Mouse (Mus musculus) megakaryocyte, embryonic 14.5 days (primary cell): ENCODE results near the gene Adam21. TPM values are rescaled to one million over a fixed set of nuclear protein-coding genes. Genes with fewer than 3 reads are reported as not detected.
A peak's percentile ranks its signal among the peaks of the same experiment; 100 is the strongest.
"Not testable (repeated sequence)": the region's sequence is repeated elsewhere in the genome, so short reads cannot be mapped to it uniquely, and the experiment has no call there.

ENCODE experiments used
- H3K27me3 ChIP-seq: replicated peaks from 2 replicates; pipeline ENCODE3; 2012; ENCODE audit warnings: inconsistent platforms
- H3K36me3 ChIP-seq: replicated peaks from 2 replicates; pipeline ENCODE3; 2012; ENCODE audit warnings: low read length, inconsistent platforms, mixed read lengths
- H3K4me1 ChIP-seq: 2 replicates; pipeline ENCODE4 v1.6.1; 2012; ENCODE audit warnings: inconsistent platforms
- H3K4me3 ChIP-seq: replicated peaks from 2 replicates; pipeline ENCODE3; 2012; ENCODE audit warnings: moderate library complexity, mild to moderate bottlenecking, inconsistent platforms
- H3K9me3 ChIP-seq: 2 replicates; pipeline ENCODE4 v1.6.1; 2012; ENCODE audit warnings: inconsistent platforms
- FLI1 ChIP-seq: IDR thresholded peaks from 2 replicates; pipeline ENCODE4 v1.6.1; 2012; ENCODE audit warnings: low read length, inconsistent platforms, mixed read lengths
- GATA1 ChIP-seq: IDR thresholded peaks from 3 replicates; pipeline ENCODE4 v1.6.1; 2012; ENCODE audit warnings: mixed read lengths, low read length, inconsistent platforms, borderline replicate concordance
- polyA plus RNA-seq: library from polyadenylated mRNA; stranded (reverse); fragments of >175 nt; gene quantifications from 2 replicates; pipeline ENCODE4 v1.2.3, GENCODE M21; 2012; ENCODE audit warnings: low replicate concordance; ENCODE audit not compliant: insufficient read depth

Gene Adam21
- polyA plus RNA-seq, 1 experiment = not detected

DNA sequence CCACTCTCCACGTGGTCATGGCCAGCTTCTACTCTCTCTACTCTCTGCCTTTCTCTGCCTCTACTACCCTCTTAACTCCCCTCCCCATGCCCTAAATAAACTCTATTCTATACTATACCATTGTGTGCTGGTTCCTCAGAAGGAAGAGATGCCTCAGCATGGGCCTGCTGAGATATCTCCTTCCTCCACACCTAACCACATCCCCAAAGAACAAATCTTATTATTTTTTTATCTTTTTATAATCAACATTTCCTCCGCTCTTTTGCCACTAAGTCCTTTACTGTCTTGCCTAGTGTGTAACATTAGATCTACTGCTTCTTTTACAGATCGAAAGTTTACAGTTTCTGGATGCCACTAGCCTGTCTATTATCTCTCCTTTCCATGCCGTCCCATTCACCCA is 21.1 kb downstream of the Adam21 start:
- no peak for TF ChIP-seq FLI1
- no peak for TF ChIP-seq GATA1
- Histone ChIP-seq H3K4me1 (peaks cover 19% of the 10 kb centered on the region), H3K9me3 (no peaks in the 10 kb centered on the region), H3K27me3 (peaks cover 2% of the 10 kb centered on the region), H3K4me3 (no peak overlapping the region), H3K36me3 (no peaks in the 10 kb centered on the region)

DNA sequence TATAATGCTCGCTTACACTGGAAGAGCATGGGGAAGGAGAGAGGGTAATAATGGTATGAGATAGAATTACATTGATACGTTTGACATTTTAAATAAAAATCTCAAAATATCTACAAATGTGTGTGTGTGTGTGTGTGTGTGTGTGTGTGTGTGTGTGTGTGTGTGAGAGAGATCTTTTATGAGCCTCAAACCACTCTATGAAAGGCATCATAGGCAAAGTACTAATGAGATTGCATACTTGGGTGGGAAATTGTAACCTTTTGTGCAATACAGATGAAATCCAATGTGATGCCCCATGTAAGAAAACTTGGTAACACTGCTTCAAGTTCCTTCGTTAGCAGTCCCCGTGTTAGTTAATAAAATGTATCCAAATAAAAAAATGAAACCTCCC is 35.2 kb downstream of the Adam21 start:
- Histone ChIP-seq H3K9me3 (no peaks in the 10 kb centered on the region), H3K27me3 (no peaks in the 10 kb centered on the region), H3K36me3 (no peaks in the 10 kb centered on the region), H3K4me1 (peaks cover 15% of the 10 kb centered on the region), H3K4me3 (peak overlapping the region; percentile 97)
- TF ChIP-seq GATA1 (no peak), FLI1 (no peak)

DNA sequence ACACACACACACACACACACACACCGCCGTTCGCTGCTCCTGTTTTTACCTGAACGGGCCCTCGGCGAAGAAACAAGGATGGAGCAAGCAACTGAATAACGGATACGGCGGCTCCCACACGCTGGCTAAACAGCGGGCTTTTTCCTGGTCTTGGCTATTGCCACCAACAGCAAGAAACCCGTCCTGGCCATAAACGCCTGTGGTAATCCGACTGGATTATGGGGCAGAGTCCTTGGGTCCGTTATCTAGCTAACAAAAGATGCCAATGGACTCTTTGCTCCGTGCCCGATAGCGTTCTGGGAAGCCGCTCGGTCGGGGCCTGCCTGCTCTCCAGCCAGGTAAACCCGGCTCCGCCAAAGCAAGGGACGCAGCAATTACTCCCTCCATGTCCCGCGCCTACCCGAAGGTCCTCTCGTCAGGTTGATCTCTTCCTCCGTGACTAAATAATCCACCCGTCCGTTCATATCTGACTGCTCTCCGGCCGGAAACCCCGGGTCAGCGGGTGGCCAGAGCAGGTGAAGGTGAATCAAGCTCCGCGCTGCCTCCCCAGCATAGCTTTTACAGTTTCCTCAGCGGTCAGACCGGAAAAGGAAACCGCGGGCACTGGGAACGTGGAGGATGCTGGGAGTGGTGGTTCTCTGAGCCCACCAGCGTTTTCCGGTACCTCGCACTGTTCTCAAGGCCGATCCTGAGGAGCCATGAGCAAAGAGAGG is 35.8 kb downstream of the Adam21 start, which contains the start of the genes Gm20498 and Synj2bp:
Gene Gm20498 (minus strand): TSS at position 590 of the 713 bp plus-strand sequence.
Gene Synj2bp (minus strand): TSS at position 596 of the 713 bp plus-strand sequence.
- H3K9me3 ChIP-seq = no peaks in the 10 kb centered on the region
- no peaks in the 10 kb centered on the region for H3K36me3 ChIP-seq
- H3K4me1 ChIP-seq = peaks cover 15% of the 10 kb centered on the region
- H3K27me3 ChIP-seq = no peaks in the 10 kb centered on the region
- TF ChIP-seq GATA1 (no peak), FLI1 (peak; percentile 51; the same call in 1 of the 2 replicates)
- peak within 1 kb of the TSS; percentile 97 for H3K4me3 ChIP-seq

GRCm38 (mm10) chr12:81530587-81530986 is 37.7 kb downstream of the Adam21 start:
- H3K27me3 ChIP-seq, H3K9me3 ChIP-seq, H3K36me3 ChIP-seq, H3K4me3 ChIP-seq: not testable (repeated sequence)
- H3K4me1 ChIP-seq = peaks cover 25% of the 10 kb centered on the region

Other genes starting within 250 kb of the Adam21 start
- gene Slc8a3, start 235.3 kb downstream of the Adam21 start, polyA plus RNA-seq = not detected in 2 replicates
- not detected in 2 replicates for gene Gm4787, start 189.0 kb downstream of the Adam21 start, polyA plus RNA-seq
- gene Adam4, start 146.5 kb downstream of the Adam21 start, polyA plus RNA-seq = 0.03 TPM in 1 of 2 replicates, not detected in the other
- gene Cox16, start 83.3 kb downstream of the Adam21 start, polyA plus RNA-seq = 5.6 and 18.0 TPM in 2 replicates
- 28.3 TPM in 1 of 2 replicates, not detected in the other for gene Gm20498, start 35.6 kb downstream of the Adam21 start, polyA plus RNA-seq
- gene Synj2bp, start 35.6 kb downstream of the Adam21 start, polyA plus RNA-seq = 1.2 TPM in 1 of 2 replicates, not detected in the other
- 2.8 TPM in 1 of 2 replicates, not detected in the other for gene Med6, start 26.5 kb upstream of the Adam21 start, polyA plus RNA-seq
- gene Ttc9, start 62.8 kb upstream of the Adam21 start, polyA plus RNA-seq = 3.1 and 3.7 TPM in 2 replicates
- gene Map3k9, start 212.7 kb upstream of the Adam21 start, polyA plus RNA-seq = 0.48 TPM in 1 of 2 replicates, not detected in the other